Mouse (Mus musculus) urinary bladder, adult 18-20 months (tissue): Measurements from ENCODE around the gene Gria3.

ENCODE experiments used
- DNase-seq, 2 experiments: peaks; one replicate each; pipeline ENCODE4 v3.0.0; 2022; ENCODE audit warnings: low spot score in 2 of 2, mixed read lengths in 2 of 2

Gria3 gene

DNA sequence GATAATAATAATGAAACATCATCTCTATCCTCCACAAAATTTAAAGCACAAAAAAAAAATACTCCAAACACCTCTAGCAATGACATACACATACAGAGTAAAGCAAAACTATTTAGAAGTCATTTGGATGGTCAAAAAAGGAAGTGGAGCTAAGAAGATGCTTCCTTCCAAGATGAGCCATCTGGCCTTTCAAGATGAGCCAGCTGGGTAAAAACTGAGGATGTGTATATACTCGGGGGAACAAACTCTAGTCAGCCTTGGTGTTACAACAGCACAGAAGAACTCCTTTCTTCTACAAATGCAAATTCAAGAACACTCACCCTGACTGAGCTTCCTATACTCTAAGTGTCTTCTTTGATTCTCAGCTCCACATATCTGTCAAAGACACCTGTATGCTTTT lies 172.4 kb downstream of the Gria3 start:
- DNase-seq, result no peak

DNA sequence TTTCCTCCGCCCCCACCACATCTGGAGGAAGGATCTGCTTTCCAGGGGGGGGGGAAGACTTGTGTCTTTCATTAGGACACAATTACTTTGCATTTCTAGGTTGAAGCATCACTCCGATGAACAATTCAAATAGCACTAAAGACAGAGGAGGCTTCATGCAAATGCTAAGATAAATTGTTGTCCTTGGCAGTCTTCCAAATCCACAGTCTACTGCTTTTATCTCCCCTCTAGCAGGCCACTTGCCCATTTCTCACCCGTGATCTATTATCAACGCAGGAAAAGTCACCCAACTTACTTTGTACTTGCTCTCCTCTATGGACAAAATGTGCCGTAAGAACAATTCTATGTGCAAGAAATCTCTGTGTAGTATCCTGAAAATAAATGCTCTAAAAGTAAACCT lies 178.1 kb downstream of the Gria3 start:
- DNase-seq, result no peak

DNA sequence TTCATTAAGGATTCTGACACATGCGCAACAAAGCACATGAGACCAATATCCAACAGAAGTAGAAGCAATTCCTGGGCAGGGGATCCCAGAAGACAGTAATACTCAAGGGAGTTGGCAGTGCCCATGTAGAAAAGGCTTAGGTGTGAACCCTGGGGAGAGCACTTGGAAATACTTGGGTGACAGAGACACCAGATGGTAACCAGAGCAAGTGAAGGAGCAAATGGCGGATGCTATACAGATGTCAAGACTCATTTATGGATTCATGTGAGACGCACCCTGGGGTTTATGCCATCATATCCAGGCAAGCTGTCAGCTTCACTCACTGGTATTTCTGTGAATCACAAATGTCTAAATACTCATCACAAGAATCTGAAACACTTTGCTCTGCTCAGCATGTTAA lies 187.0 kb downstream of the Gria3 start:
- no peak for DNase-seq

DNA sequence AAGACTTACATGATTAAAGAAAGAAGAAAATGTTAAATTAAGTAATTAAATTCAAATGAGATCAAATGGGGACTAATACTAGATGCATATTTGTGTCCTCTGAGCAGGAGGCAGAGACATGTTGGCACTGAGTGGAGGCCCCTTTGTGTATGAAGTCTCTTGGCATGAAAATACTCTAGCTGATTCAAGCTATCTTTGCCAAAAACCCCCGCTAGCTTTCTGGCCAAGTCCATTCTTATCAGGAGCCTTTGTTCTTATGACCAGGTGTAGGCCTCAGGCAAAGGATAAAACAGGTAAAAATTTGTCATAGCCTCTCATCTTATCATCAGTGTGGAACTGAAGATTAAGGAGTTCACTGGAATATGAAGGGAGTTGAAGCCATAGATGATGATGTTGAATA lies 206.5 kb downstream of the Gria3 start:
- no peak for DNase-seq

DNA sequence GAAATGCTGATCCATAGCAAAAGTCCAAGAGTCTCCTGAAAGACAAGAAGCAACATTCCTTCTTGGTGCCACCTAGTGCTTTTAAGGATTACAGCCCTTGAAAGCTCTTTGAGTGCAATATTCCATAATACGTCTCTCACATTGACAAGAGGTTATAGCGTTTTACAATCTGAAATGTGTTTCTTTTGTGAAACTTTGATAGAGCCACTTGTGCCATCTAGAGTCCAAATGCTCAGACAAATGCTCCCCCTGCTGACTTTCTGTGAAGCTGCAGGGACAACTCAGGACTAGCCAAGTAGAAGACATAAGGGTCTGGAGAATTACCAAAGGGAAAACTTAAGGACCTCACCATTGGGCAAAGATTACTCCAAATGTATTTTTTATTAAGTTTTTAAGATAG lies 214.3 kb downstream of the Gria3 start:
- DNase-seq, result no peak

DNA sequence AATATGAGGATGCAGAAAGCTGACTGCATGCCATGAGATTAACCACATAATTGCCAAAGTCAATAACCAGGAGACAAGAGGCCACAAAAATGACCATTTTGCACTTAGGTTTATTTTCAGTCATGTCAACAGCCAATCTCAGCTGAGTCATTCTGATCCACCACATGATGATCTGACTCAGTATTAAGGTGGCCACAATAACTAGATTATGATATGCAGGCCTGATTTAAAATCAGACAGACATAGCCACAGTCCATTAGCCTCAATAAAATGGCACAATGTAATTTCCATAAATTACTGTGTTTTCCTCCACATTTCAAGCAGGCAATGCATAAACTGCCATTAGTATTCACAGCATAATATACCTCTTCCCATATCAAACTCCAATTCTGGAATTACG lies 216.3 kb downstream of the Gria3 start:
- DNase-seq, result no peak

DNA sequence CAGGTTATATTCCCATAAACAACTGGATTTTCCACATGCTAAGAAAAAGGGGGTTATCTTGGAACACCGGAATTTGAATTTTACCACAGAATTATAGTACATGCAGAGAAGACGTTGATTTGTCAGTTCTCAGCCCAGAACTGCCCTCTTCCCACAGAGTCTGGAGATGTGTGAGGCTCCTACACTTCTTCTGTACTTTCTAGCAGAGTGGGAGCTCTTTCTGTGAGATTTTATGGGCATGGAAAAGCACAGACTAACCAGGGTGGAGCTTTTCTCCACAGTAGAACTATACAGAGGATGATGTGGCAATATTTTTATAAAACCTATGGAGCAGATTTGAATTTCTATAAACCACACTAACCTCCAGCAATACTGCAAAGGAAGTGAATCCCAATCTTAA lies 217.7 kb downstream of the Gria3 start:
- no peak for DNase-seq

DNA sequence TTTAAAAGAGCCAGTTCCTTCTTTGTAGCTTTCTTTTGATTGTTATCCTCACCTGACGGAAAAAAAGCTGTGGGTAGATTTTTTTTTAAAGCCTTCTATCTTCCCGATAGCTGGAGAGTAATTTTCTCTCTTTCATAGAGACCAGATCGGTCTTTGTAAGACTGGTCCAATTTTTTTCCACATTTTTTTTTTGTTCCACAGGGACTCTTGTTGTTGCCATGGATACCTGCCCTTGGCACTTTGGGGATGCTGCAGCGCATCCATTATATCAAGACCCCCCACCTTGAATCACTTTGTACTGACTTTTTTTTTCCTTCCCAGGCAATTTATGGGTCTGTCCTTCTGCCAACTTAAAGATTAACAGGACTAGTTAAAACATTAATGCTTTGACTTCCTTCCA lies 232.9 kb downstream of the Gria3 start:
- no peak for DNase-seq

DNA sequence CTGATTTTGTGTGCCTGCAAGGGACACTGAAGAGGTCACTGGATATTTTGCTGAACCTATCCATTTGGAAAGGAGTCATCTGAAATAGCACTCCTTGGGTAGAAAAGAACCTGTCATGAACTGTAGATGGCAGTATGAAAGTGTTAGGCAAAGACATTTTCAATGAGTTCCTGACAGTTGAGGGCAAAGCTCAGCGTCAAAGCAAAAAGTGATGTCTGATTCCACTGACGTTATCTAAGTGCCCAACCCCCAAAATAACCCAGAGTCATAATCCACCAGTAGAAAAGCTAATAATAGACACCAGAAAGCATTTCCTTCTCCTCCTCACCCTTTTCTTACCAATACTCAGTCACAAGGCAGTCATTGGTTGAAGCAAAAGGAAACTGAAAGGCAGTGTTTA lies 244.3 kb downstream of the Gria3 start:
- no peak for DNase-seq

DNA sequence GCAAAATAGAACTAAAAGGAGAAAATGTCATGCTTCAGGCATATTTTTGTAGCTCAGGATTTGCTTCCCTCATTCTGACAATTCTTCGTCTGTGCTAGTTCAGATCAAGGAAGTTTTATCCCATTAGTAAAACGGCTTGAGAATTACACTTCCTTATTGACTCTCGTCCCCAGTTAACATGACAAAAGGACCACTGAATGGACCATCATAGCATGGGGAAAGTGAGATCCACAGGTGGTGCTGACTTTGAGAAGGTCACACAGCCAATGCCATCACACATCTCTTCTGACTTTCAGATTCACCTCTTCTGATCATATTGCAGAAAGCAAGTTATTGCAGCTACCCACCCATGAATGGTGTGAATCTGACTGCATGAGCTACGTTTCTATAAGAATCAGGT lies 257.1 kb downstream of the Gria3 start:
- DNase-seq, result no peak

DNA sequence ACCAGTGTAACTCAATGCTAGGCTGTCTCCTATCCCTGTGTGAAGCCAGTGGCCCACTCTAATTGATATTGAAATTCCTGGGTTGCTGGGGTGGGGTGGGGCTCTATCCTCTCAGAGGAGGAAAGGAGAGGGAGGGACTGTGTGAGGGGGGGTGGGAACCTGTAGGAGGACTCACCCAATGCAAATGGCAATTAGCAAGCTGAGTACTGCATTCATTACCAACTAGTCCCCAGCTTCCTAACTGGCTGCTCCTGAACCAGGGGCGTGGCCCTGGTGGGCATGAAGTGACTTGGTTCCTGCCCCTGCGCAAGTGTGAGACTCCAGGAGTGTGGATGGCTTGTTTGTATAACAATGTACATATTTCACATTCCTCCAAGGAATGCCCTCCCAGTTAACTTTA lies 288.2 kb downstream of the Gria3 start:
- DNase-seq, result no peak

DNA sequence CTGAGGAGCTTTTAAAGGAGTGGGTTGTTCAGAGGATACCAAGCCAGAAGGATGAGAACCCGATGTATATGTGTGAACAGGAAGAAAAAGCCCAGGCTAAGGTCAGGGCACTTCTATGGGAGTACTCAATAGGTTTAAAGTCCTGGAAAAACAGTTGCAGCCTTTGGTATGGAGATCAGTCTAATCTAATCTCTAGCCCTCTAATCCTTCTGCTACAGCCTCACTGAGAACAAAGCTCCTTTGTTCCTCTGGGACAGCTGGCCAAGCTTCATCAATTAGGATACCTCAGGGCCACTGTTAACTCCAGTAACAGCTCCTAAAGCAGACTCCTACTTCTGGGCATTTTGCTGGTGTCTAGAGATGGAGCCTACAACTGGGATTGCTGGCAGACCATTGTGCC lies 291.4 kb downstream of the Gria3 start:
- DNase-seq, result no peak
